Mouse (Mus musculus) ES-Bruce4 (cell line): Measurements from ENCODE around the gene Dydc2. TPM values are rescaled to one million over a fixed set of nuclear protein-coding genes. Genes with fewer than 3 reads are reported as not detected.
A peak's percentile ranks its signal among the peaks of the same experiment; 100 is the strongest.

Source experiments
- H3K27ac ChIP-seq: 2 replicates; pipeline ENCODE4 v1.5.1; 2012; ENCODE audit warnings: low read length, inconsistent platforms; ENCODE audit not compliant: insufficient read depth
- H3K27me3 ChIP-seq: 2 replicates; pipeline ENCODE4 v1.6.1; 2012; ENCODE audit warnings: mild to moderate bottlenecking, low read length, inconsistent platforms; ENCODE audit not compliant: control insufficient read depth, poor library complexity, insufficient read depth, severe bottlenecking
- H3K36me3 ChIP-seq: 2 replicates; pipeline ENCODE4 v1.6.1; 2012; ENCODE audit warnings: inconsistent platforms, mild to moderate bottlenecking, low read length, moderate library complexity; ENCODE audit not compliant: control insufficient read depth, poor library complexity, insufficient read depth, severe bottlenecking
- H3K4me1 ChIP-seq: one replicate; pipeline ENCODE4 v1.8.1; 2011; ENCODE audit warnings: low read length; ENCODE audit not compliant: control insufficient read depth, insufficient read depth
- H3K4me3 ChIP-seq: 2 replicates; pipeline ENCODE4 v1.5.1; 2011; ENCODE audit warnings: low read depth, mild to moderate bottlenecking, low read length
- H3K9ac ChIP-seq: 2 replicates; pipeline ENCODE4 v1.6.1; 2012; ENCODE audit warnings: low read depth, mild to moderate bottlenecking, inconsistent platforms; ENCODE audit not compliant: poor library complexity, severe bottlenecking
- H3K9me3 ChIP-seq: replicated peaks from 2 replicates; pipeline ENCODE4 v1.6.1; 2012; ENCODE audit warnings: mild to moderate bottlenecking, low read length, inconsistent platforms; ENCODE audit not compliant: control insufficient read depth, poor library complexity, insufficient read depth, severe bottlenecking
- CTCF ChIP-seq: IDR thresholded peaks from one replicate; pipeline ENCODE4 v1.8.1; 2011; ENCODE audit warnings: low read depth, low read length
- EP300 ChIP-seq: IDR thresholded peaks from 2 replicates; pipeline ENCODE4 v1.6.1; 2011; ENCODE audit warnings: low read depth, low read length; ENCODE audit not compliant: insufficient read depth
- POLR2A ChIP-seq: IDR thresholded peaks from one replicate; pipeline ENCODE4 v1.8.1; 2011; ENCODE audit warnings: low read length; ENCODE audit not compliant: insufficient read depth
- polyA plus RNA-seq: library from polyadenylated mRNA; stranded (reverse); fragments of >200 nt; gene quantifications from 2 replicates; pipeline ENCODE4 v1.2.4, GENCODE M21; 2011; ENCODE audit warnings: low read depth; ENCODE audit not compliant: missing spikeins, insufficient read depth, insufficient read length

Gene Dydc2
- polyA plus RNA-seq, 1 experiment, result not detected

DNA sequence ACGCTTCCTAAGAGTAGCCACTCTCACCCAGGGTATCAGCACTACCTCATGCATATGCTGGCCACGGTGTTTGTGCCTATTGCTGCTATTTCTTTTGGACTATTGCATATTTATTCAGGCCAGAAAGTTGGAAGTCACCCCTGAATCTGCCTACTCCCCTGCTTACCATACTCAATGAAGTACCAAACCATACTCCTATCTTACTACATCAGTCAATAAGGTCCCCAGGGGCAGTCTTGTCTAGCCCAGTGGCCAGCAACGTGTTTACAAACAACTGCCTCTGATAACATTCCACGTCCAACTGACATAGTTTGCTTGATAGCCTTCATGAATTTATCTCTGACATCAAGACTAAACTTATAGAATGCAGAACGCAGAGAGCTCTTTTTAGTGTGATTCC lies 32.2 kb upstream of the Dydc2 start:
- no peak for TF ChIP-seq EP300
- TF ChIP-seq POLR2A, result no peak
- TF ChIP-seq CTCF, result no peak
- Histone ChIP-seq H3K36me3 (no peaks in the 10 kb centered on the region), H3K9me3 (no peaks in the 10 kb centered on the region), H3K9ac (no peak overlapping the region), H3K27me3 (no peaks in the 10 kb centered on the region), H3K27ac (no peak overlapping the region), H3K4me1 (no peaks in the 10 kb centered on the region), H3K4me3 (no peak overlapping the region)

DNA sequence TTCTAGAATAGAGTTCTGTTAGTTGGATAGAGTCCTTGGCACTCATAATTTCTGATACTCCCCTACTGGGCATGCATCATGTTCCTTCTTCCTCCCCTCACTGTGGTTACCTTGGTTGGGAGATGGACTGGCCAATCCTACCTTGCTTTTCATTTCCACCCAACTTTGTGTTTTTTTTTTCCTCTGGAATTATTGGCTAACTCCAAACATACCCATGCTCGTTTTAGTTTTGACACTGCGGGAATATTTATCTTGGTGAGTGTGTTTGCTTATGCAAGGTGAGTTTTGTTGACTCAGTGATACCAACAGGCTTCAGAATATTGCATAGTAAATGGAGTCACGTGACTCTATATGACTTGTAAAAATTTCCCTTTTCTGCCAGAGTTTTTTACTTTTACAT lies 31.7 kb upstream of the Dydc2 start:
- H3K9me3 ChIP-seq, result no peaks in the 10 kb centered on the region
- H3K9ac ChIP-seq, result no peak overlapping the region
- no peak overlapping the region for H3K27ac ChIP-seq
- H3K4me1 ChIP-seq, result no peaks in the 10 kb centered on the region
- no peak for TF ChIP-seq CTCF
- no peak overlapping the region for H3K4me3 ChIP-seq
- H3K27me3 ChIP-seq, result no peaks in the 10 kb centered on the region
- H3K36me3 ChIP-seq, result no peaks in the 10 kb centered on the region

DNA sequence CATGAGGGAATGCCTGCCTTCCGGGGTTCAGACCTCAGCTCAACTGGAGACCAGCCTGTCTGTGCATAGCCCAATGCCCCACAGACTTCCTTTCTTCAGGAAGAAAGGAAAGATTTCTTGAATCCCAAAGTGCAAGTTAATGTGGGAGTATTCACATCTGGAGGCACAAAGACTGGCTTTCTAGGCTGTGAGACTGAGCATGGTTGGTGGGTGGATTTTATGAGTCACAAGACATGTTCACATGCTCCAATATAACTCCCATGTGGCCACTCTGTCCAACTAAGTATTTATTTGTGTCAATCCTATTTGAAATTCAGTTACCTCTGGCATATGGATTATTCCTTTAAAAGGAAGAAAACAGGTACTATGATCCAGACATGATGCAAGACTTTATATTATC lies 29.7 kb upstream of the Dydc2 start:
- TF ChIP-seq CTCF (no peak), EP300 (no peak), POLR2A (no peak)
- no peak overlapping the region for H3K9ac ChIP-seq
- H3K4me1 ChIP-seq, result no peaks in the 10 kb centered on the region
- H3K27me3 ChIP-seq, result no peaks in the 10 kb centered on the region; the same call in 1 of the 2 replicates
- H3K9me3 ChIP-seq, result no peaks in the 10 kb centered on the region
- no peaks in the 10 kb centered on the region for H3K36me3 ChIP-seq
- no peak overlapping the region for H3K27ac ChIP-seq
- no peak overlapping the region for H3K4me3 ChIP-seq

DNA sequence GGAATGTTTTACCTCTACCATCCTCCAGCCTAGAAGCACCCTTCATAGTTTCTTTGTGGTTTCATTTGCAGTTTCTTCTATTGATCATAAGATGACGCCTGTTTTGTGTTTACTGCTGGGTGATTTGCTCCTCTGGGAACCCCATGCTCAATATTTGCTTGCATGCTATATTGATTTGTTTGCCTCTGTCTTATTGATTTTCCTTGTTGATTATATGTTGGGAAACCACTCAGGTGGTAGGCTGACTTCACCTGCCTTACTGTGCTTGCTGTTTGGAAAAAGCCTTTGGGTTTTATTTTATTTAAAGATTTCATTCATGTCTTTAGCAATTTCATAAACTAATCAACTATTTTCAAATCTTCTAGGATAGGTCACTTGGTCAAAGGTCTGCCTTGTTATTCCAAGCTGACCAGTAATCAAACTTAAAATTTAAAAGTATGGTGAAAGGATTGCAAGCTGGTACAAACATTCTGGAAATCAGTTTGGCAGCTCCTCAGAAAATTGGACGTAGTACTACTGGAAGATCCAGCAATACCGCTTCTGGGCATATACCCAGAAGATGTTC lies 27.4 kb upstream of the Dydc2 start:
- no peak overlapping the region for H3K9ac ChIP-seq
- no peaks in the 10 kb centered on the region for H3K36me3 ChIP-seq
- TF ChIP-seq EP300, result no peak
- no peak for TF ChIP-seq CTCF
- no peak for TF ChIP-seq POLR2A
- no peaks in the 10 kb centered on the region for H3K9me3 ChIP-seq
- H3K27ac ChIP-seq, result no peak overlapping the region
- H3K27me3 ChIP-seq, result no peaks in the 10 kb centered on the region; the same call in 1 of the 2 replicates
- no peak overlapping the region for H3K4me3 ChIP-seq
- H3K4me1 ChIP-seq, result no peaks in the 10 kb centered on the region

DNA sequence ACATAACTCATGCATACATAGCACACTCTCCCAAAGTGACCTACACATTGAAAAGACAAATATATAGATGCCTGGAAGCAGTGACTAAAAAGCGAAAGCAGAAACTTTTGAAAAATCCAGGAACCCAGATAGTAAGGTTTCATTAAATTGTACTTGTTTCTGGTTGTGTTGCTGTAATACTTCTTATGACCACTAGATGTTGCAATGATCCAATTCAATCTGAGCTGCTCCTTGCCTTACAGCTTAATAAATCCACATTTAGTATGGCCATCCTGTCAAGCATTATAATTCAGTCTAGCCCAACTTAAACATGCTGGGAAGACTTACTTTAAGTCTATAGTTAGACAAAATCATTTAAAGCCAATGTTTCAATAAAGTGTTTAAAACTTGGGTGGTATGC lies 25.1 kb upstream of the Dydc2 start:
- H3K4me1 ChIP-seq, result no peaks in the 10 kb centered on the region
- no peak overlapping the region for H3K9ac ChIP-seq
- no peak overlapping the region for H3K4me3 ChIP-seq
- H3K27me3 ChIP-seq, result no peaks in the 10 kb centered on the region; the same call in 1 of the 2 replicates
- no peak for TF ChIP-seq EP300
- peak; percentile 26 for TF ChIP-seq CTCF
- H3K27ac ChIP-seq, result no peak overlapping the region
- no peaks in the 10 kb centered on the region for H3K36me3 ChIP-seq
- no peaks in the 10 kb centered on the region for H3K9me3 ChIP-seq

DNA sequence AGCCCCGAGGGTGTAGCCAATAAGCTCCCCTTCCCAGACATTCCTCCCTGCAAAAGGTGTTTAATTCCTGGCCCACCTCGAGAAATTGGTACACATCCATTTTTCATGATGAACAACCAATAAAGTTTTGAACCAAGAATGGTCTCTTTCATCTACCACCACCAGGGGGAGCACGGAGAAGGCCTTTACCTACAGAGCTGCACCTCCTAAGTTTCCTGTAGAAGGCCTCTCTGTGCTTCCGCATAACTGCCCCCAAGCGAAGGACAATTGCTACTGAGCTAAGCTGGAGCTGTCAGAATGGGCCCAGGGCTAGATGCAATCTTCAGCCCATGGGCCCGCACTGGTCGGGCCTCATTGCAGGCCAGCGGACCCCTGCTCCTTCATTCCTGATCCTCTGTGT lies 21.8 kb upstream of the Dydc2 start:
- H3K4me3 ChIP-seq, result peak overlapping the region; percentile 14; the same call in 1 of the 2 replicates
- no peaks in the 10 kb centered on the region; the same call in 1 of the 2 replicates for H3K27me3 ChIP-seq
- no peaks in the 10 kb centered on the region for H3K36me3 ChIP-seq
- H3K9ac ChIP-seq, result no peak overlapping the region
- H3K27ac ChIP-seq, result no peak overlapping the region
- H3K9me3 ChIP-seq, result no peaks in the 10 kb centered on the region
- TF ChIP-seq CTCF, result no peak
- no peak for TF ChIP-seq POLR2A
- no peak for TF ChIP-seq EP300
- no peaks in the 10 kb centered on the region for H3K4me1 ChIP-seq
